In the genomic region with DNA sequence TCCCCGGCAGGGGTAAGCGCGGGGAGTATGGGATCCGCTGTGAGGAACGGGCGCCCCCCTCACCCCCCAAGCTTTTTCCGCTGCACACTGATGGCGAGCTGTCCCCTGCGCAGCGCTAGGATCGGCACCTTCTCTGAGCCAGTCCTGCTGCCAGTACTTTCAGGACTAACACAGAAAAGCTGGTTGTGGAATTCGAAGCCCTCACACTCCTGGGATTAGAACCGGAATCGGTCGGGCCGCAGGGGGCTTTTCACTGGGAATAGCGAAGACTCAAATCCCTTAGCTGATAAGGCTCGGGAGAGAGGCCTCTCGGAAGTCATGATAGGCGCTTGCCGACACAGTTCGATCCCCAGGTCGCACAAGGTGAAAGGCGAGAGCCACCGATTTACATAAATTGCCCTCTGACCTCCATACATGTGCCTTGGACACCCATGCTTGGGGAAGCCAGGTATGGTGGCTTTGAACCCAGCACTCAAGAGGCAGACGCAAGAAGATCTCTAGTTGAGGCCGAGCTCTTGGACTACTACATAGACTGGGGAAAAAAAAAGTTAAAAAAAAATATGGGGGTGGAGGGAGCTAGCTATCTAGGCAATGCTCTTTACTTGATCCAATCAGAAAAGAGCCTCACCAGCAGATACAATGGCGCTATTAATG, we compare ENCODE assay signal across 1 mouse cellular context.
TF ChIP-seq lines count a peak whose summit lies in the region.

No protein-coding gene starts in this region.

TF ChIP-seq in MEL, 35 proteins besides CTCF, POLR2A, EP300 and RAD21 (continued from another document):
- TF ChIP-seq CHD2 (IDR thresholded peaks at IDR 0.05; ENCODE audit: low read length) (0 out of 2 replicates have a peak, but pooled peaks have one; percentile 21), ZMIZ1 (IDR thresholded peaks at IDR 0.05; ENCODE audit: low read depth, low read length) (peak; percentile 84), MYC (IDR thresholded peaks at IDR 0.05; ENCODE audit: low read depth, low read length) (peak; percentile 63), ELF1 (IDR thresholded peaks at IDR 0.05; ENCODE audit: low read depth, low read length) (peak; percentile 12; the same call in 1 of the 2 replicates), ZNF384 (IDR thresholded peaks at IDR 0.05; ENCODE audit: low read depth, low read length) (peak; percentile 96), MEF2A (IDR thresholded peaks at IDR 0.05; ENCODE audit: extremely low read depth, insufficient replicate concordance, low read depth, low read length, poor library complexity, severe bottlenecking) (peak; percentile 34; the same call in 1 of the 2 replicates), TBP (IDR thresholded peaks at IDR 0.05; ENCODE audit: low read depth, low read length) (peak; percentile 70), CHD1 (IDR thresholded peaks at IDR 0.05; ENCODE audit: low read depth, low read length) (no peak), ETS1 (IDR thresholded peaks at IDR 0.05; ENCODE audit: low read depth, low read length) (peak; percentile 50), SIN3A (IDR thresholded peaks at IDR 0.05; ENCODE audit: low read length) (peak; percentile 89), ZC3H11A (IDR thresholded peaks at IDR 0.05; ENCODE audit: low read depth, low read length) (no peak), SMC3 (IDR thresholded peaks at IDR 0.05; ENCODE audit: low read depth, low read length) (no peak; the same call in 1 of the 2 replicates), ZKSCAN1 (IDR thresholded peaks at IDR 0.05; ENCODE audit: low read depth, low read length) (no peak), MAZ (IDR thresholded peaks at IDR 0.05; ENCODE audit: low read depth, low read length) (peak; percentile 87), USF1 (IDR thresholded peaks at IDR 0.05; ENCODE audit: low read depth, low read length) (no peak), JUND (IDR thresholded peaks at IDR 0.05; ENCODE audit: low read depth, low read length) (no peak), NELFE (IDR thresholded peaks at IDR 0.05; ENCODE audit: low read depth, low read length) (peak; percentile 51), UBTF (IDR thresholded peaks at IDR 0.05; ENCODE audit: borderline replicate concordance, insufficient read depth, low read depth, low read length) (no peak), MAX (IDR thresholded peaks at IDR 0.05; ENCODE audit: low read length) (peak; percentile 42; the same call in 1 of the 2 replicates), KAT2A (conservative IDR thresholded peaks at IDR 0.05; ENCODE audit: low read depth, low read length) (no peak), GATA1 (IDR thresholded peaks at IDR 0.05; ENCODE audit: low read depth, low read length) (peak; percentile 30; the same call in 1 of the 2 replicates), MYB (IDR thresholded peaks at IDR 0.05; ENCODE audit: low read depth, low read length) (0 out of 2 replicates have a peak, but pooled peaks have one; percentile 21), TCF12 (IDR thresholded peaks at IDR 0.05; ENCODE audit: low read depth, low read length) (no peak), RCOR1 (IDR thresholded peaks at IDR 0.05; ENCODE audit: low read depth, low read length) (peak; percentile 42; the same call in 1 of the 2 replicates), USF2 (IDR thresholded peaks at IDR 0.05; ENCODE audit: borderline replicate concordance in 1 of 2, insufficient read depth in 1 of 2, low read depth in 1 of 2, low read length in 2 of 2) (no peak), MAFK (IDR thresholded peaks at IDR 0.05; ENCODE audit: borderline replicate concordance, low read depth, low read length) (no peak), TAL1 (IDR thresholded peaks at IDR 0.05; ENCODE audit: low read length) (no peak), BHLHE40 (IDR thresholded peaks at IDR 0.05; ENCODE audit: borderline replicate concordance, low read depth, low read length) (no peak), HCFC1 (IDR thresholded peaks at IDR 0.05; ENCODE audit: low read depth, low read length) (peak; percentile 50; the same call in 1 of the 2 replicates), NRF1 (IDR thresholded peaks at IDR 0.05; ENCODE audit: insufficient read depth, low read depth, low read length, poor library complexity, severe bottlenecking) (no peak), POLR2AphosphoS2 (IDR thresholded peaks at IDR 0.05; ENCODE audit: low read length) (no peak; the same call in 1 of the 2 replicates), MXI1 (IDR thresholded peaks at IDR 0.05; ENCODE audit: low read depth, low read length) (peak; percentile 43)
